Mouse (Mus musculus) kidney, postnatal 10 days (tissue): ENCODE measurements around the gene Kcnk15.

Experiments used
- DNase-seq: peaks from one replicate; pipeline ENCODE4 v3.0.0; 2021; ENCODE audit warnings: mixed read lengths

Kcnk15 gene

DNA sequence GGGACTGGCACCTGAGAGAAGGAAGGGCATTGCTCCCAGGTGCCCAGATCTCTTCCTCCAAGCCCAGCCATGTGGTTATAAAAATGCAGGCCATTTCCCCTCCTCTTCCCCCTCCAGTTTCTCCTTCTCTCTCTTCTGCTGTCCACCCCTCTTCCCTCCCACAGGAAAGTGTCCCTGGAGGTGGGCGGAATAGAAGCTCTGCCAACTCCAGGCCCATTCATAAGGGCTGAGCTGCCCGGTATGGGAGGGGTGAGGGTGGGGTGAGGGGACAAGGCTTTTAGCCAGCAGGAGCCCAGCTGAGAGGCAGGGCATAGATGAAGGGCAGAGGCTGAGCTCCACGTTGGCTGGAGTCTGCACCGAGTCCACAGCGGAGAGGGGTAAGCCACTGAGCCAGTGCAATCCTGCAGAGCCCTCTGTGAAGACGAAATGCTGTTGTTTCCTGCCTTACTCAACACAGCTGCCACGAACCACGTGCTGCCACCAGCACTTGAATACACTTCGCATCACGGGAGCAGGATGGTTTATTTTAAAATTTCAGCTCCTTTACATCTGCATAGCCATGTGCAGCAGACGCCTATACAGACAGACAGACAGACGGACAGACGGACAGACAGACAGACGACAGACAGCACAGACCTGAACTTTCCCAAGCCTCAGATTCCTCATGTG, 23.5 kb downstream of the Kcnk15 start:
- DNase-seq = no peak

DNA sequence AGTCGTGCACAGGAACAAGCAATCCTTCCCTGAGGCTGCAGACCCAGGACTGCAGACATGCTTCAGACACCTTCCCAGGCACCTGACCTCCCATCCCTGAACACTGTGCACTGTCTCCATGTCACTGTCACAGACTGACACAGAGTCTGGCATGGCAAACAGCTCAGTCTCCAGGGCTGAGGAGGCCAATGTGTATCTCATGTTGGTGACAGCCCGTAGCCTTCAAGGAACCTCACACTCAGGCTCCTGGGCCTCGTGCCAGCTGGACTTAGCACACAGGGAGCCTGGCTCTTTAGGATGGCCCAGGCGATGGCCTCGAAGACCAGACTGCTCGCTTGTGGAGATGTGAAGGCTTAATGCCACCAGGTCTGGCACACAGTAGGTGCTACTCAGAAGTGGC, 27.4 kb downstream of the Kcnk15 start:
- DNase-seq = peak; percentile 55

DNA sequence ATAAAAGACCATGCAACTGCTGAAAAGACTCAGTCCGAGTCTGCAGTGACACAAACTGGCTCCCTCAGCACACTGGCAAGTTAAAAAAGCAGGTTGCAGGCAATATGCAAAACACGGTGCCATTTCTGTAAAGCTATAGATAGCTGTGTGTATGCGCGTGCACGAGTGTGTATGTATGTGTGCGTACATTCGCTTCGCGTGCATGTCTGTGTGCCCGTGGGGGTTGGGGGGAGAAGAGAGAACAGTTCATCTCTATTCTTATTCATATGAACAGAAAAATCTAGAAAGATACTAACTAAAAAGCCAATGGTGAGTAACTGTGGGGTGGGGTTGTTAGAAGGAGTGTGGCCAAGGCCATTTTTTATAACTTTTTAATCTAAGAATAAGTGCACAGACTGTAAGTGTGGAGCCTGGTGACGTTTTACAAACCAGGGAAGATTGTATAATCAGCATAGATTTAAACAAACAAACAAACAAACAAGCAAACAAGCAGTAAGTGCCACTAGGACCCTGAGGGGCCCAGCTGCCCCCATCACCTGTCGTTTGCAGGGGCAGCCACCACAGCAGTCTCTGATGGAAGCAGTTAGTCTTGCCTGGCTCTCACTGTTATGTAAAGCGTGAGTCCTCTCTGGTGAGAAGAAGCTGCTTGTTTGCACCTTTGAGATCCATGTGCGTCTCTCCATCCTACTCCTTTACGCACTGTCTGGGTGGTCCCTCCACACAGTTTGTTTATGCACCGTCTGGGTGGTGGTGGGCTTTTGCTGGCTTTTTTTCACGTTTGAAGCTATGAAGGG, 29.6 kb downstream of the Kcnk15 start:
- DNase-seq = no peak

DNA sequence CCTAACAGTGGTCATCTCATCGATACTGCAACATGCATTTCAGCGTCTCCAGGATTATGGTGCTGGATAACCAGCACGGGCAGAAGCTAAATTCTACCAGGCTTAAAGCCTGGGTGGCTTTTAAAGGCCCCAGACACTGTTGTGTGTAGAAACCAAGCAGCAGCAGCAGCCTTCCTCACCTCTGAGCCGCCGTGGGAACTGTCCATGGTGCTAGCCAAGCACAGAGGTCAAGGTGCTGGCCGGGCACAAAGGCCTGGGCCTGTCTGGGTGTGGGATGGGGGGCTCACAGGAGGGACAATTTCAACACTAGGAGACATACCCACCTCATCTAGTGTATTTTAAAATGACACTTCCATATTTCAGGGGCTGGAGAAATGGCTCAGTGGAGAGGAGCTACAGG, 36.0 kb downstream of the Kcnk15 start:
- peak; percentile 76 for DNase-seq

DNA sequence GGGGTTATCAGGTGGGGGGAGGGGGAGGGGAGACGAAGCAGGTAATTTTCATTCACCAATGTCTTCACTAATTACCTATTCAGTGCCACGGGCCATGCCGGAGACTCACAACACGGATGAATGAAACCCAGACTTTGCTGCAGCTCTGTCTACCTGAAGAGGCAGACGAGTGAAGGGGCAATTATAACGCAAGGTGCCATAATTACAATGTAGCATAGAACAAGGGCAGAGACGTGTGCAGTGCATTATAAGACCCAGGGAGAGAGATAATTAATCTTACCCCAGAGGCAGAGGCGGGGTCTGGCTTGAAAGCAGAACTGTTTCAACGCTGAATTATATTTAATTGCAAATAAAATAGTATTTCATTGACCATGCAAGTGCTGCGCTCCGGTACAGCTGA, 37.1 kb downstream of the Kcnk15 start:
- no peak for DNase-seq

DNA sequence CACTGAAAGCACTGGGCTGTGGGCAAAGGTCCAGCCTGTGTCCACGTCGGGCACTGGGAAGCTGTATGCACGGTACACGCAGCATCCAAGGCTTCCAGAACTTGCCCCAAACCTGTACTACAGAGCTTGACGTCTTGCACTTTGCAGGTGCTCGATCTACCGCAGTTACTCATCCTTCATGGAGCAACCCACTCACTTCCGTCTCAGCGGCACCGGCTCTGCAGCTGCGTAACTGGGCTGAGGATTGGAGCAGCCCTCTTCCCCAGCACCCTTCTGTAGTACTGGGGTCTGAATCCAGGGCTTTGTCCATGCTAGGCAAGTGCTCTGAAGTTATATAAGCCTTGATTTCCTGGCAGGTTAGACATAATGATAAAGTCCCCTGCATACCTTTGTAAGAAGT, 37.8 kb downstream of the Kcnk15 start:
- no peak for DNase-seq

DNA sequence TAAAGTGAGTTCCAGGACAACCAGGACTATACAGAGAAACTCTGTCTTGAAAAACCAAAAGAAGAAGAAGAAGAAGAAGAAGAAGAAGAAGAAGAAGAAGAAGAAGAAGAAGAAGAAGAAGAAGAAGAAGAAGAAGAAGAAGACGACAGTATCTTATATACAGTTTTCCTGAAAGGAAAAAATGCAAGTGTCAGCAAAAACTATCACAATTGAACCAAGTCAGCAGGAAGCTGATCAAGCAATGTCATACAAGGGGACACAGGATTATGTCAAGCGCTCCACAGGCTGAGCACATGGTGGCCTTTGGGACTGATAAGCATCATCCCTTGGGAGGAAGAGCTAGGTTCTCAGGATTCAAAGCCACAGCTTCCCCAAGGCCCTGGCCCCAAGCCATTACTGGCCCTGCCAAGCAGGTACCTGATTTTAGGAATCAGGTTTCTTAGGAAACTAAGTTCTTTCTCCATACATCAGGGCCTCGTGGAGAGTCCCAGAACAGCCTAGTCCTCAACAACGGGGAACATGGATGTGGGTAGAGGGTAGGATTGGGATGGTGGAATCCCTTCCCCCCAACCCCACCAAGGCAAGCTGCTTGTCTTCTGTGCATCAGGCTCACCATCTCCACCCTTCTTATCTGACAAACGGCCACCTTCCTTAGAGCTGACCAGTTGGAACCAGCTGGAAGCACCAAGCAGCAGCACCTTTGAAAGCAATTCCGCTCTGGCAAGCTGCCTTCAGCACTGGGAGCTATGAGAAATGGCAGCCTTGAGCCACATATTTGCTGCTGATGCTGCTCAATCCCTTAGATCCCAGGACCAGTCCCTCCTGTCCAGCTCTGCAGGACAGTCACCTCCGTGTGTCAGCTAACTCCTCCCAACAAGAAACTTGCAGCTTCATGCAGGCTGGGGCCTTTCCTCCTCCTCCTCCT, 40.3 kb downstream of the Kcnk15 start:
- DNase-seq = no peak

DNA sequence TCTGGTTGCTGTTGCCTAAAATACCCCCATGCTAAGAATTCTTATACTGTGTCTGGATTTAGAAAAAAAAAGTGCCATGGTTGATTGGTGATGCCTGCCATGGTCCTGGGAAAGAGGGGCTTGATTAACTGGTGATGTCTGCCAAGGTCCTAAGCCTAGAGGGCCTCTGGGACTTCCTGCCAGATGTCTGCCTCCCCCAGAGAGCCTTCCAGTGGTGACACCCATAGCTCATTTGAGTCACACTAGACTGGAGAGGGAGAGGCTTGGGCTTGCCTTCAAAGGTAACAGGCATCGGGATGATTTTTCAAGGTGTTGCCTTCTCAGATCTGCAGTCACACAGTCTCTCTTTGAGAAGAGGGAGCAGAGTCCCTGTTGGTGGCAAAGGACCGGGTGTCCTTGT, 41.7 kb downstream of the Kcnk15 start:
- no peak for DNase-seq

DNA sequence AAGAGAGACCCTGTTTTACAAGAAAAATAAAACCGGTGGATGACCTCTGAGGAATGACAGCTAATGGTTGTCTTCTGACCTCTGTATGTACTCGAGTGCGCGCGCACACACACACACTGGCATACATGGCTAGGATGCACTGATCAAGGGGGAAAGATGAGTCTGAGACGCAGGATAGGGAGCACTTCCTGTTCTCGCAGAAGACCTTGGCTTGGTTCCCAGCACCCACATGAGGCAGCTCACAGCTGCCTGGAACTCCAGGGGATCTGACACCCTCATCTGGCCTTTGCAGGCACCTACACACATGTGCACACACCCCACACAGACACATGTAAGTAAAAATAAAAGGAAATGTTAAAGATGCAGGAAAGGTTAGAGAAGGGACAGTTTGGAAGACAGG, 43.6 kb downstream of the Kcnk15 start:
- DNase-seq = no peak

DNA sequence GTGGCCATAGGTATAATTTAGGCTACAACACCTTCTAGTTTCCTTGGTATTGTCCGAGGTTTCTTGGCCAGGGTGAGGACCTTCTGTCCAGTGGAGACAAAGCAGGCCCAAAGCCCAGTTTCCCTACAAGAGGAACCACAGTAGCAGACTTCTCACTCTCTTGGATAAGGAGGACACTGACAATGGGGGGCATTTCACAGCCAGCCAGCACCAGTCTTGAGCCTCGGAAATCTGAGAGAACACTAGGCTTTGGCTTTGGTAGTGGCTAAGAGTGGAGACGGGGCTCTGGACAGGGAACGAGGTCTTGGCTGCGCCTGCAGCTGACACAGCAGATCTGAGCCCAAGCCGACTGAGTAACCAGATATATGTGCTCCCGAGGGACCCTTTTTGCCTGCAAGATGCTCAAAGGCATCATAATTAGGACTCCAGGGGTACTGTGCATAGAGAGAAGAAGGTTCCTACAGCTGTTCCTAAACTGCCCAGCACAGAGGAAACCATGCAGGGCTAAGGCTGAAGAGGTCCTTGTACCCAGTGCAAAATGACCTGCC, 44.6 kb downstream of the Kcnk15 start:
- DNase-seq = no peak

DNA sequence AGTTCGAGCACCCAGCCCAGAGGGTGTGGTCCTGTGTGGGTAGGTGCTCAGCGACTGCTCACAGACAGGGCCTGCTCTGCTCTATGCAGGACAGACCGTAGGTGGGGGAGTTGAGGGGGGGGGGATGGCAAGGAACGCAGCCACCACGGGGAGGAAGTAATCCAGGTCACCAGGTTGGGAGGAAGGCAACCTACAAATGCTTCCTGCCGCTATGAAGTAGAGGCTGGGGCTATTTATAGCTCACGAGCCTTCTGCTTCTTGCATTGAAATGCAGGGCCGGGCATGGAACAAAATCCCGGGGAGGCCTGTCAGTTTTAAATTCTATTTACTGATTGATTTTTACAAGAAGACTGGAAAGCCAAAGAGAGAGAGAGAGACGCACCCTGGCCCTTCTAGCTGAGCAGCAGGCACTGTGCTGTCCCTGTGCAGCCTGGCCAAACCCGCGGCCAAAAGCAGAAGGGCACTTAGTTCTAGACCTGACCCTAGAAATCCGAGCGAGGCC, 46.5 kb downstream of the Kcnk15 start:
- no peak for DNase-seq

DNA sequence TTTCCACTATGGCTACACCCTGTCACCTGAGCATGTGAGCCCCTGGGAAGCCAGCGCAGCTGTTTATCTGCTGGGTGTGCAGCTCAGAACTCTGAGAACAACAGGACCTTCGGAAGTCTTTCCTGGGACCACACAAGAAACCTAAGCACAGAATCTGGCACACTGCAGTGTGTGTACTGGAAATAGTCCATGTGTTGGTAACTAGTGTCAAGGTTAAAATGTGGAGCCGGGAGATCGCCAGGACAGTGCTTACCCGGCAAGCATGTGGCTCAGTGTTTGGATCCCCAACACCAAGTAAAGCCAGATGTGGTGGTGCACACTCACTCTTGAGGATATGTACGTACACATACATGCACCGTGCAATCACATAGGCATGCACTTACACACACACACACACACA, 47.6 kb downstream of the Kcnk15 start:
- no peak for DNase-seq

DNA sequence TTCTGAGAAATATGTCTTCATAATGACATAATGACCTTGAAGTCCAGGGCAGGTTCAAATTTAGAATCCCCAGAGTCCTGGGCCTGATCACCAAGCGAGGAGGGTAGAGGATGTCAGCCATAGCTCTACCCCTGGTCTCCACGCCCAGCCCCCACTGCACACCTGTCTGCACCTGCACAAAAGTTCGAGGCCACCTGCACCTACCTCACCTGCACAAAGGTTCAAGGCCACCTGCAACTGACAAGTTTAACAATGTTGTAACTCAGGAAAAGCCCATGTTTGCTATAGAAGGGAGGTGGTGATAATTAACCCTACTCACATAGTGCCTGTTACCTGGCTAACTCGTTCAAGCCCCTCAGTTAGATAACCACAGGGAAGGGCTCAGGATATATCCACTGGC, 49.0 kb downstream of the Kcnk15 start:
- DNase-seq = no peak

DNA sequence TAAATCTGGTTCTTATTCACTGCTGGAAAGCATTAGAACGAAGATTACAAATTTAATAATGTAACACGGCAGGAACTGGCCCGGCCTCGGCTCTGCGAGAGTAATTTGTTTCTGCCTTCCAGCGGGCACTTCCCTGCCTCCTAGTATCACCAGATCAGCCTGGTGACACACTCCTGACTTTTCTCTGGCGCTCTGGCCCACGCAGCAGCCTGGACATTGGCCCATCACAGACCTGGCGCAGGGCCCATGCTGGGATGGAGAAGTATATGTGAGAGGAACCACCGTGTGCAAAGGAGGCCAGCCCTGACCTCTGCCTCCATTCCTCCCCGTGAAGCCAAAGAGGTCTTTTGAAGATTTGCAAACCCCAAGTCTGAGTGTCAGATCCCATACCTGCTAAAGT, 50.0 kb downstream of the Kcnk15 start:
- DNase-seq = no peak

DNA sequence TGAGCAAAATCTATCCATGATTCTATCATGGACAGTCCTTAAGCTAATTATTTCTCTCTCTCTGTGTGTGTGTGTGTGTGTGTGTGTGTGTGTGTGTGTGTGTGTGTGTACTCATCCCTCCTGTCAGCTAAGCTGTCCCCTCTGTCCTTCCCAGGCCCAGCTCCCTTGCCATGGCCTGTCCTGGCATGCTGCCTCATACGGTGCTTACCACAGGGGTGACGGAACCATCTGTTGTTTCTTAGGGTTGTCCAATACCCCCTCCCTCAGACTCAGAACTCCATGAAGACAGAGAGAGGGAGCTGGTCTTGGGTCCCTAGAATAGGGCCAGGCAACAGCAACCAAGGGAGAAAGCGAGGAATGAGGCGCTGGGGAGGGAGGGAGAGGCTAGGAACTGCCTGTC, 50.9 kb downstream of the Kcnk15 start:
- no peak for DNase-seq

DNA sequence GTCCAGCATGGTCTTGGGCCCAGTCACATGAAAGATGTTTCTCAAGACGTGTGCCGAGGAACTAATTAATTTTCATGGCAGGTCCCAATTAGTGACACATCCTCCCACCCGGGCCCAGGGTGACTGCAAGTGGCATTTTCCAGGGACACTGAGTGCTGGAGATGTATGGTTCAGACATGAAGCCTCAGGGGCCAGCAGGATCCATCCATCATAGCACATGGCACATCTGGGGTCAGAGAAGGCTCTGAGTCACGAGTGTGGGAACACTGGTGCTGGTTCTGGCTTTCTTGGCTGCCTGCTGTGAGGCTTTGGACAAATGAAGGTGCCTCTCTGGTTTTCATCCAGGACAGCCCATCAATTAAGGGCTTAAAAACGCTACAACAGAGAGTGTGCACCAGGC, 53.7 kb downstream of the Kcnk15 start:
- no peak for DNase-seq
